In the genomic region with DNA sequence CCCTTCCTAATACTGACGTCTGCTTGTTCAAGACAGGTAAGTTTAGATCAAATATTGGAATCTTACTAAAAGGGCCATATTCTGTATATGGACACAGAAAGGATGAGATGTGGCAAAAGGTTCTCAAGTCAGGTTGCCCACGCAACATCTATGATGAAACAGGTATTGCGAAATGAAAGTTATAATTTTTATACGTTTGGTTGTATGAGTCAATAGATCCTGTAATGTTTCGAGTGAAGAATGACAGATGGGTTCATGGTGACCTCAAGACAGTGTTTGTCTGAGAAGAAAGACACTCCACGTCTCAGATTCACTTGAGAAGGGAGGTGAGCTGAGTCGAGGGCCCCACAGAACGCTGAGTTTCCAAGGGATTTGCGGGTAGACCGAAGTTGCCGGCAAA, we compare ENCODE assay signal across 21 mouse cellular contexts.
DNase-seq lines count a peak whose midpoint lies in the region; ATAC-seq and TF ChIP-seq lines count a peak whose summit lies in the region.
"Had no signal": no experiment of that assay in that cellular context is flagged by ENCODE, and none has a peak within 500 bp of the region (broad histone marks: within the 10 kb centered on the region; RNA-seq: fewer than 3 reads in every experiment).

No protein-coding gene starts in this region.

- ATAC-seq in common myeloid progenitor, adult 5-6 weeks (replicated peaks; ENCODE audit: low read depth, poor library complexity, severe bottlenecking) = 0 out of 2 replicates have a peak, but pooled peaks have one; percentile 18
- peak; percentile 75 for ATAC-seq in granulocyte monocyte progenitor cell, adult 5-6 weeks (replicated peaks; ENCODE audit: poor library complexity, severe bottlenecking)
- ATAC-seq in megakaryocyte progenitor cell, adult 5-6 weeks (replicated peaks; ENCODE audit: poor library complexity) = peak; percentile 55
- ATAC-seq in erythroid progenitor cell, adult 5-6 weeks (replicated peaks; ENCODE audit: low FRiP score, poor library complexity, severe bottlenecking) = no peak
- ATAC-seq: activated CD4-positive, CD25-positive, alpha-beta regulatory T cell, adult 4 months; CD4-positive, CD25-positive, alpha-beta regulatory T cell, adult 4 months; Patski had no signal

- no peak for TF ChIP-seq CTCF in gastrocnemius, adult 2 months (IDR thresholded peaks at IDR 0.05)

- peak; percentile 47 for DNase-seq in 416B (ENCODE audit: low read depth)
- no peak for DNase-seq in gastrocnemius, adult 2 months
- DNase-seq in cerebellum, postnatal 25 days = no peak
- no peak for DNase-seq in frontal cortex, postnatal 25 days (ENCODE audit: low spot score in 2 of 2)
- DNase-seq: adrenal gland, adult 2 months; adrenal gland, adult 8-10 months; adrenal gland, postnatal 10 days; adrenal gland, postnatal 14 days; adrenal gland, postnatal 25 days; adrenal gland, postnatal 36 days; B cell, adult 2 months; cerebellum, adult 11 months; cerebellum, adult 11-12 months; cerebellum, adult 18-20 months had no signal

- intact Hi-C loops in gastrocnemius, adult 2 months (cut with DNase I) = no loop called here

- H3K4me3 ChIP-seq in gastrocnemius, adult 2 months = no peak overlapping the region

- no peak overlapping the region for H3K27ac ChIP-seq in gastrocnemius, adult 2 months
